Comparison of ENCODE assay signal across 8 mouse cellular contexts in genomic region chr1:190978001-190978400, GRCm38 (mm10). TPM values are rescaled to one million over a fixed set of nuclear protein-coding genes. Genes with fewer than 3 reads are reported as not detected.
DNase-seq lines count a peak whose midpoint lies in the region; ATAC-seq lines count a peak whose summit lies in the region.

No protein-coding gene starts in this region.

- DNase-seq in heart, postnatal 36 days: no peak
- peak; percentile 39 for DNase-seq in MN1 (ENCODE audit: low spot score)
- DNase-seq in midbrain, embryonic 10.5 days (ENCODE audit: low spot score): peak; percentile 46
- DNase-seq in adipocyte (ENCODE audit: low spot score): no peak
- DNase-seq in right cerebral cortex, adult 18-20 months: no peak
- no peak for DNase-seq in spleen, postnatal 10 days (ENCODE audit: low spot score in 2 of 2)

- peaks cover 7% of the 10 kb centered on the region; the same call in 1 of the 2 replicates for H3K36me3 ChIP-seq in heart, embryonic 16.5 days (ENCODE audit: control insufficient read depth, insufficient read depth)
- H3K36me3 ChIP-seq in forebrain, embryonic 15.5 days: peaks cover 14% of the 10 kb centered on the region; the same call in 1 of the 2 replicates
- H3K36me3 ChIP-seq in midbrain, embryonic 10.5 days: peaks cover 29% of the 10 kb centered on the region

- ATAC-seq in heart, embryonic 16.5 days (replicated peaks; ENCODE audit: extremely low read depth, insufficient read depth, low FRiP score): no peak
- ATAC-seq in forebrain, embryonic 15.5 days (replicated peaks): peak; percentile 5; the same call in 1 of the 2 replicates

- 2% methylated on average over 22 of the region's 22 CpGs for WGBS in heart, embryonic 16.5 days
- 0% methylated on average over 22 of the region's 22 CpGs for WGBS in forebrain, embryonic 15.5 days
- under 1% methylated on average over 22 of the region's 22 CpGs for WGBS in midbrain, embryonic 10.5 days

- H3K4me2 ChIP-seq in heart, embryonic 16.5 days (ENCODE audit: low read depth, low read length): peak overlapping the region; percentile 98
- peak overlapping the region; percentile 84 for H3K4me2 ChIP-seq in forebrain, embryonic 15.5 days (replicated peaks)

- H3K27me3 ChIP-seq in heart, embryonic 16.5 days (ENCODE audit: control insufficient read depth, insufficient read depth, low read length): no peaks in the 10 kb centered on the region
- no peaks in the 10 kb centered on the region for H3K27me3 ChIP-seq in forebrain, embryonic 15.5 days
- H3K27me3 ChIP-seq in midbrain, embryonic 10.5 days (ENCODE audit: low read depth, poor library complexity, severe bottlenecking): peaks cover 13% of the 10 kb centered on the region

- H3K9ac ChIP-seq in heart, embryonic 16.5 days (ENCODE audit: low read length): peak overlapping the region; percentile 90
- peak overlapping the region; percentile 96 for H3K9ac ChIP-seq in forebrain, embryonic 15.5 days (replicated peaks)

- no peaks in the 10 kb centered on the region for H3K9me3 ChIP-seq in heart, embryonic 16.5 days (replicated peaks; ENCODE audit: control insufficient read depth, low read length)
- no peaks in the 10 kb centered on the region for H3K9me3 ChIP-seq in forebrain, embryonic 15.5 days
- H3K9me3 ChIP-seq in midbrain, embryonic 10.5 days (replicated peaks): no peaks in the 10 kb centered on the region

- peak overlapping the region; percentile 76 for H3K4me3 ChIP-seq in heart, embryonic 16.5 days (ENCODE audit: low read length)
- peak overlapping the region; percentile 64 for H3K4me3 ChIP-seq in forebrain, embryonic 15.5 days
- H3K4me3 ChIP-seq in midbrain, embryonic 10.5 days: peak overlapping the region; percentile 85

- intact Hi-C loops in heart, postnatal 36 days (cut with DNase I): no loop called here

- H3K4me1 ChIP-seq in heart, embryonic 16.5 days (ENCODE audit: control insufficient read depth, insufficient read depth, low read length): peaks cover 39% of the 10 kb centered on the region
- H3K4me1 ChIP-seq in forebrain, embryonic 15.5 days: peaks cover 44% of the 10 kb centered on the region
- H3K4me1 ChIP-seq in midbrain, embryonic 10.5 days: peaks cover 42% of the 10 kb centered on the region

- peak overlapping the region; percentile 92 for H3K27ac ChIP-seq in heart, embryonic 16.5 days (ENCODE audit: low read length)
- H3K27ac ChIP-seq in forebrain, embryonic 15.5 days (replicated peaks): peak overlapping the region; percentile 97
- H3K27ac ChIP-seq in midbrain, embryonic 10.5 days (replicated peaks): peak overlapping the region; percentile 93

RNA-seq across cellular contexts. Expression of gene Vash2, which starts 1.1 kb away (rescaled TPM):
- polyA plus RNA-seq in heart, embryonic 16.5 days (2015; fragmentation: Nextera tagmentation; extraction: Ambion mirVana): 48.3 and 50.6 TPM in 2 replicates
- under 1 TPM; 0.35 to 0.56 TPM for total RNA-seq in heart, postnatal 36 days (2021)
- 84.1 and 88.7 TPM in 2 replicates for polyA plus RNA-seq in forebrain, embryonic 15.5 days (2015; fragmentation: Nextera tagmentation; extraction: Ambion mirVana)
- 33.1 and 44.4 TPM in 2 replicates for polyA plus RNA-seq in midbrain, embryonic 10.5 days (2016; fragmentation: Nextera tagmentation; extraction: Ambion mirVana)

RNA-seq across cellular contexts. Expression of gene Flvcr1, which starts 48.0 kb away (rescaled TPM):
- 3.3 TPM in 2 replicates for polyA plus RNA-seq in heart, embryonic 16.5 days (2015; fragmentation: Nextera tagmentation; extraction: Ambion mirVana)
- 1 to 10 TPM; 5.0 to 5.4 TPM for total RNA-seq in heart, postnatal 36 days (2021)
- polyA plus RNA-seq in forebrain, embryonic 15.5 days (2015; fragmentation: Nextera tagmentation; extraction: Ambion mirVana): 6.9 and 8.1 TPM in 2 replicates
- 8.3 and 8.6 TPM in 2 replicates for polyA plus RNA-seq in midbrain, embryonic 10.5 days (2016; fragmentation: Nextera tagmentation; extraction: Ambion mirVana)

RNA-seq across cellular contexts. Expression of gene Angel2, which starts 53.1 kb away (rescaled TPM):
- 29.5 and 30.1 TPM in 2 replicates for polyA plus RNA-seq in heart, embryonic 16.5 days (2015; fragmentation: Nextera tagmentation; extraction: Ambion mirVana)
- total RNA-seq in heart, postnatal 36 days (2021): 10 to 100 TPM; 27.9 to 29.9 TPM
- 64.6 and 67.6 TPM in 2 replicates for polyA plus RNA-seq in forebrain, embryonic 15.5 days (2015; fragmentation: Nextera tagmentation; extraction: Ambion mirVana)
- polyA plus RNA-seq in midbrain, embryonic 10.5 days (2016; fragmentation: Nextera tagmentation; extraction: Ambion mirVana): 55.4 and 63.0 TPM in 2 replicates

RNA-seq across cellular contexts. Expression of gene Spata45, which starts 58.4 kb away (rescaled TPM):
- polyA plus RNA-seq in heart, embryonic 16.5 days (2015; fragmentation: Nextera tagmentation; extraction: Ambion mirVana): not detected in 2 replicates
- total RNA-seq in heart, postnatal 36 days (2021): not detected
- not detected in 2 replicates for polyA plus RNA-seq in forebrain, embryonic 15.5 days (2015; fragmentation: Nextera tagmentation; extraction: Ambion mirVana)
- not detected in 2 replicates for polyA plus RNA-seq in midbrain, embryonic 10.5 days (2016; fragmentation: Nextera tagmentation; extraction: Ambion mirVana)

Comparison
In these comparisons a context has a peak if more than half of its experiments do, and no peak if none do; other contexts are left out.
1. DNase-seq: peak in MN1 (single experiment) and midbrain, embryonic 10.5 days (single experiment); none in heart, postnatal 36 days (0 of 2), adipocyte (single experiment), right cerebral cortex, adult 18-20 months (single experiment) and spleen, postnatal 10 days (0 of 2).
2. Peak in every context shown above with its lines, with median percentiles within 50 percentile points of each other: H3K27ac ChIP-seq and H3K4me3 ChIP-seq.